Mouse (Mus musculus) embryonic fibroblast, embryonic 13.5 days (primary cell): ENCODE data around the gene Oas1d. TPM values are rescaled to one million over a fixed set of nuclear protein-coding genes. Genes with fewer than 3 reads are reported as not detected.
"Not testable (repeated sequence)": the region's sequence is repeated elsewhere in the genome, so short reads cannot be mapped to it uniquely, and the experiment has no call there.

Experiments used
- H3K27ac ChIP-seq: 2 replicates; pipeline ENCODE4 v1.5.1; 2012; ENCODE audit warnings: low read length, control low read depth, inconsistent platforms; ENCODE audit not compliant: insufficient read depth
- H3K4me1 ChIP-seq: 2 replicates; pipeline ENCODE4 v1.6.1; 2011; ENCODE audit warnings: low read length; ENCODE audit not compliant: control insufficient read depth, insufficient read depth
- H3K4me3 ChIP-seq: 2 replicates; pipeline ENCODE4 v1.5.1; 2011; ENCODE audit warnings: mild to moderate bottlenecking, control low read depth, low read length; ENCODE audit not compliant: insufficient read depth
- CTCF ChIP-seq: IDR thresholded peaks from 2 replicates; pipeline ENCODE4 v1.5.1; 2011; ENCODE audit warnings: mild to moderate bottlenecking, control low read depth, low read length, moderate library complexity, borderline replicate concordance; ENCODE audit not compliant: insufficient read depth
- POLR2A ChIP-seq: IDR thresholded peaks from 2 replicates; pipeline ENCODE4 v1.6.1; 2011; ENCODE audit warnings: low read depth, mild to moderate bottlenecking, control low read depth, low read length, moderate library complexity
- polyA plus RNA-seq: library from polyadenylated mRNA; stranded (reverse); fragments of >200 nt; gene quantifications from 2 replicates; pipeline ENCODE4 v1.2.4, GENCODE M21; 2011; ENCODE audit warnings: low read depth; ENCODE audit not compliant: missing spikeins, insufficient read length

The Oas1d gene
- polyA plus RNA-seq = not detected in 2 replicates

GRCm38 (mm10) chr5:120914204-120914603, at the start of gene Oas1d:
Gene Oas1d (plus strand): TSS chr5:120914536.
- not testable (repeated sequence) for H3K4me3 ChIP-seq, H3K4me1 ChIP-seq, H3K27ac ChIP-seq

- no peak for TF ChIP-seq POLR2A
- no peak for TF ChIP-seq CTCF
- no peak overlapping the region for H3K4me3 ChIP-seq
- no peak overlapping the region for H3K27ac ChIP-seq
- no peaks in the 10 kb centered on the region for H3K4me1 ChIP-seq
These were observed 48.9 kb upstream of the Oas1d start for GRCm38 (mm10) chr5:120865336-120865860.

- TF ChIP-seq CTCF (no peak), POLR2A (no peak)
- no peaks in the 10 kb centered on the region for H3K4me1 ChIP-seq
- H3K27ac ChIP-seq = no peak overlapping the region
- H3K4me3 ChIP-seq = no peak overlapping the region
These were observed 44.8 kb upstream of the Oas1d start for GRCm38 (mm10) chr5:120869436-120870015.

- Histone ChIP-seq H3K27ac (no peak overlapping the region), H3K4me1 (no peaks in the 10 kb centered on the region), H3K4me3 (no peak overlapping the region)
- TF ChIP-seq CTCF = no peak
- no peak for TF ChIP-seq POLR2A
These were observed 44.3 kb upstream of the Oas1d start for GRCm38 (mm10) chr5:120870081-120870480.

- H3K4me1 ChIP-seq = no peaks in the 10 kb centered on the region
- no peak overlapping the region for H3K27ac ChIP-seq
- H3K4me3 ChIP-seq = no peak overlapping the region
- TF ChIP-seq CTCF (no peak), POLR2A (no peak)
These were observed 43.6 kb upstream of the Oas1d start for GRCm38 (mm10) chr5:120870782-120871181.

- Histone ChIP-seq H3K4me1 (no peaks in the 10 kb centered on the region), H3K27ac (no peak overlapping the region), H3K4me3 (no peak overlapping the region)
- TF ChIP-seq POLR2A (no peak), CTCF (no peak)
These were observed 42.9 kb upstream of the Oas1d start for GRCm38 (mm10) chr5:120871469-120871868.

GRCm38 (mm10) chr5:120876839-120877238, 37.5 kb upstream of the Oas1d start:
- H3K4me3 ChIP-seq, H3K4me1 ChIP-seq, H3K27ac ChIP-seq: not testable (repeated sequence)

- not testable (repeated sequence) for H3K4me1 ChIP-seq, H3K27ac ChIP-seq, H3K4me3 ChIP-seq
These were observed 36.9 kb upstream of the Oas1d start for GRCm38 (mm10) chr5:120877407-120877806.

- H3K4me3 ChIP-seq, H3K27ac ChIP-seq, H3K4me1 ChIP-seq: not testable (repeated sequence)
These were observed 35.5 kb upstream of the Oas1d start for GRCm38 (mm10) chr5:120878803-120879202.

GRCm38 (mm10) chr5:120881681-120882080, 32.7 kb upstream of the Oas1d start:
- not testable (repeated sequence) for H3K4me1 ChIP-seq, H3K4me3 ChIP-seq, H3K27ac ChIP-seq

- H3K27ac ChIP-seq, H3K4me3 ChIP-seq, H3K4me1 ChIP-seq: not testable (repeated sequence)
These were observed 26.9 kb upstream of the Oas1d start, which contains the start of gene Oas1g for GRCm38 (mm10) chr5:120887413-120887812. Gene Oas1g (minus strand): TSS chr5:120887613.
